Mouse (Mus musculus): ENCODE results near the gene Mtr.

- TF ChIP-seq POLR2A (IDR thresholded peaks at IDR 0.05; ENCODE audit: extremely low read depth, insufficient read depth, low read length) (no peak), CTCF (IDR thresholded peaks at IDR 0.05; ENCODE audit: extremely low read depth, insufficient read depth, low read length) (no peak)
These were observed 10.1 kb upstream of the Mtr start for GRCm38 (mm10) chr13:12267971-12268370.
